Mouse (Mus musculus): ENCODE results near the gene Diaph2.

DNA sequence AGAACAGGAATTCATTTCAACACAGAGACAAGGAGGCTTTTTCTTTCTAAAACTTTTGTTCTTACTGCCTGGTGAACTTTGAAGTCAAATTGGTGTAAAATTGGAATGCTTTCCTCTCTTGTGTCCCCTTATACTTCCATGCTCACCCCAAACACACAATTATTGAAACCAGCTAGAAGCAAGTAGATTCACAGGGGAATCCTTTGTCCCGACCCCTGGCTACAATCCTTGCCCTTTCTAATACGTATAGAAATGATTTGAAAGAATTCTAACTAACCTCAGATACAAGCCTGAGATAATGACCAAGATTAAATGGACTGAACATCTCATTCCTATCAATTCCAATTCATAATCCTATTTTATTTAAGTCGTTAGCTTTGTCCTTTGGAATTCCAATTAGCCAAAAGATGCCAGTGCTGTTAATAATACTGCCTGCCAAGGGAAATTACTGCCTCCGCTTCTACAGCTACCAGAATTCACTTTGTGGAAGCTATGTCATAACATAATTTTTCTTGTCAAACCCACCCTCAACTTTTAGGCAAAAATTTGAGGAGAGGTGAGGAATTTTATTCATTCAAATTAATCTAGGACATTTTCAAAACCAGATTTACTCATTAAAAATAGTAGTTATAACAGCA, 644.1 kb downstream of the Diaph2 start:
- TF ChIP-seq CTCF (IDR thresholded peaks at IDR 0.05; ENCODE audit: low read depth, low read length), result no peak
- TF ChIP-seq POLR2A (IDR thresholded peaks at IDR 0.05; ENCODE audit: extremely low read depth, insufficient read depth, low read length), result no peak

Data from liver, adult 2 months (tissue).